13 mouse cellular contexts compared by ENCODE assay signal in genomic region chr16:35557038-35557437, GRCm38 (mm10).
"Had no signal": no experiment of that assay in that cellular context is flagged by ENCODE, and none has a peak within 500 bp of the region (broad histone marks: within the 10 kb centered on the region; RNA-seq: fewer than 3 reads in every experiment).

No protein-coding gene starts in this region.

- H3K27ac ChIP-seq: layer of hippocampus, adult 2 months; limb, embryonic 13.5 days; liver, embryonic 14.5 days; neural tube, embryonic 13.5 days had no signal

- H3K4me3 ChIP-seq: layer of hippocampus, adult 2 months; limb, embryonic 13.5 days; neural tube, embryonic 13.5 days had no signal

- H3K27me3 ChIP-seq: limb, embryonic 13.5 days; neural tube, embryonic 13.5 days had no signal

- H3K9me3 ChIP-seq: limb, embryonic 13.5 days; neural tube, embryonic 13.5 days had no signal

- H3K9ac ChIP-seq: limb, embryonic 13.5 days; liver, embryonic 14.5 days; neural tube, embryonic 13.5 days had no signal

- H3K36me3 ChIP-seq: limb, embryonic 13.5 days; neural tube, embryonic 13.5 days had no signal

- DNase-seq: kidney, adult 18-20 months; kidney, postnatal 4 days; left cerebral cortex, postnatal 4 days; lung, adult 18-20 months; midbrain, embryonic 14.5 days; right cerebral cortex, postnatal 4 days; spleen, adult 18-20 months; thymus, adult 18-20 months; thymus, postnatal 36 days had no signal

- H3K4me2 ChIP-seq: limb, embryonic 13.5 days; neural tube, embryonic 13.5 days had no signal
